Mouse (Mus musculus): Measurements from ENCODE around the gene Endou.

DNA sequence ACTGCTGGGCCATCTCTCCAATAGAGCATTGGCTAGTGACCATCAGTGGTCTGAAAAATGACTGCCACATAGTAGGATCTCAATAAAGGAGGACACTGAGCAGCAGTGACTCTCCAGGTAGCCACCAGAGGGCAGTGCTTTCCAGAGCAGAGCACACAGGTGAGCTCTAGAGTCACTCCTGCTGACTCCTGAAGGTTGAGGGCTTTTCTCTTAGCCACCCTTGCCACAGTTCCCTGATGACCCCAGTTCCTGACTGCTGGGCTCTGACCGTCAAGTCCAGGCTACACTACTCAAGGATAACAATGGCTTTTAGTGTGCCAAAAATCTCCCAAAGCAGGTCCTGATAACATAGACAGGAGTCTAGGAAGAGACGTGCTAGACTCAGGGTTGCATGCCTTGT lies 20.5 kb upstream of the Endou start:
- no peak for TF ChIP-seq GATA1 (IDR thresholded peaks at IDR 0.05; ENCODE audit: low read length)
- no peak for TF ChIP-seq TAL1 (IDR thresholded peaks at IDR 0.05; ENCODE audit: low read length)
